Mouse (Mus musculus): Measurements from ENCODE around the gene S1pr4. TPM values are rescaled to one million over a fixed set of nuclear protein-coding genes. Genes with fewer than 3 reads are reported as not detected.

S1pr4 gene
- total RNA-seq (2022) = 1 to 10 TPM in 2 of 4 experiments, under 1 TPM in 2; 0.88 to 1.4 (median 1.0) TPM

DNA sequence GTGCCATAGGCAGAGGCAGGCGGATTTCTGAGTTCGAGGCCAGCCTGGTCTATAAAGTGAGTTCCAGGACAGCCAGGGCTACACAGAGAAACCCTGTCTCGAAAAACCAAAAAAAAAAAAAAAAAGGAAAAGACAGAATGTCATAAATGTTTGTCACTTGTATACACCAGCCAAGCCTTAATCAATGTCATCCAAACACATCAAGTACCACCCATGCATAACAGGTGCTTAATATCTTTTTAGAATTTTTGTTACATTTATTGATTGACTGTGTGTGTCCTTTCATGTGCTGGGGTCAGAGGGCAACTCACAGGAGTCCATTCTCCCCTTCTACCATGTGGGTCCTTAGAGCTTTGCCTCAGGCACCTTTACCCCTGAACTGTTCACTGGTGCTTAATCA, at the start of gene S1pr4:
Gene S1pr4 (minus strand): TSS at position 101 of the 400 bp plus-strand sequence.
- no peak for DNase-seq (ENCODE audit: low spot score)

DNA sequence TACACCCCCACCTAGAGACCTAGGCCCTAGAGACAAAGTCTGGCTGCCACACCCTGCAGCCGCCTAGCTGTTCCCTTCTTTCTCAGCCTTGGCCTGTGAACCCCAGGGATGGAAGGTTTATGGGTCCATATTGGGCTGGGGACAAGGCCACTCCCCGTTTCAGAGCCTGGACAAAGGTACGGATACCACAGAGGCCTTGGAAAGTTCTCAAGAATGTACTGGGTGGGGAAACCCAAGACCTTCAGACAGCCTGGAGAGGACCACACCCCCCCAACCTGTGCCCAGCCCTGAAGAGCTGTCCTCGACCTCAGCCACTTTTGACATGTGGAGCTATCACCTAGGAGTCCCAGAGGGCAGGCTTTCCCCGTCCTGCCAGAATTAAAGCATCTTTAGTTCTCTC, 49.0 kb upstream of the S1pr4 start:
- no peak for DNase-seq (ENCODE audit: low spot score)

GRCm38 (mm10) chr10:81546788-81547571, 47.0 kb upstream of the S1pr4 start:
- DNase-seq (ENCODE audit: low spot score) = no peak

DNA sequence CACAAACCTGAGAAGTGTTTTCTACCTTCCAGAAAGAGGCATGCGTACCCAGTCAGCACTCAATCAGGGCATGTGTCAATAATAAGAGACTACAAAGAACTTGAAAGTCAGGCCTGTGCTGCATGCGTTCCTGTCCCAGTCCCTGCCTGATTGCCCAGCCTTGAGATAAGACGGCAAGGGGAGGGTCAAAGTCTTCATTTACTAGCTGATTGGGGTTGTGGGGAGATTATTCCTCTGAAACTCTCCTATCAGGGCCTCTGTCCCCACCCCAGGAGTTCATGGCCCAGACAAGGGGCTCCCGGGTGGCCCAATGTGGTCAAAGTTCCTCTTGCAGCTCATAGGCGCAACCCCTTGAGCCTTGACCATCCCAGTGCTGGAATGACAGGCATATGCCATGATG, 46.4 kb upstream of the S1pr4 start:
- DNase-seq (ENCODE audit: low spot score) = no peak

- peak; percentile 99 for DNase-seq (ENCODE audit: low spot score)
Observed at GRCm38 (mm10) chr10:81545161-81545747, 45.3 kb upstream of the S1pr4 start, which contains the start of gene Gna11. Gene Gna11 (minus strand): TSS chr10:81545190.

GRCm38 (mm10) chr10:81544296-81545160, 44.6 kb upstream of the S1pr4 start:
- DNase-seq (ENCODE audit: low spot score) = peak; percentile 48

GRCm38 (mm10) chr10:81543633-81544032, 43.7 kb upstream of the S1pr4 start:
- no peak for DNase-seq (ENCODE audit: low spot score)

DNA sequence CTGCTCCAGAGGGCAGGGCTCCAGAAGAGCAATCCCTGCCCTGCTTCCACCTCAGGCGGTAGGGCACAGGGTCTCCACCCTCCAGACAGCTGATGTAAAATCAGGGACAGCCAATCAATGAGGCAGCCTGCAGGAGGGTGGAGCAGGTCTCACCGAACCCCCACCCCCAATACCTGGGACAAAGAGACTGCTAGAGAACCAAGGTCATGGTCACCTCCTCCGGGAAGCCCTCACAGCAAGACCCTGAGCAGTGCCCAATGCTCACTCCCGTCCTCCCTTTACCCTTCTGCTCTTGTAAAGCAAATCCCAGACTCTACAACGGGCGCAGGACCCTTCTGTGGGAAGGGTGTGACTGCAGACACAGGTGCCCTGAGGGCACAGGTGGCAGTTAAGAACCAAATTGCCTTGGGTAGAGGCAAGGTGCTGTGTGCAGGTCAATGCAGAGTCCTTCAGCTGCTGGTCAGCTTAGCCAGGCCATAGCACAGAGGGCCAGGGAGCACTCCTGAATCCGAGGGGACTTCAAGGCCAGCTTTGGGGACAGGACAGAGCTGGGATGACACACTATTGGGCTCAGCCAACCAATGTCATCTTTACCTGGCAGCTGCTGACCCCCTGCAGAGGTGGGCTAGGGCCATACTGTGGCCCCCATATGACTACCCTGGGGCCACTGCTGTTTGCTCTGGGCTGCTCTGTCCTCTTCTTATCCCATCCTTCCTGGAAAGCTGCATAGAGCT, 43.0 kb upstream of the S1pr4 start:
- no peak for DNase-seq (ENCODE audit: low spot score)

GRCm38 (mm10) chr10:81541803-81542202, 41.9 kb upstream of the S1pr4 start:
- peak; percentile 85 for DNase-seq (ENCODE audit: low spot score)

GRCm38 (mm10) chr10:81541363-81541762, 41.4 kb upstream of the S1pr4 start:
- no peak for DNase-seq (ENCODE audit: low spot score)

DNA sequence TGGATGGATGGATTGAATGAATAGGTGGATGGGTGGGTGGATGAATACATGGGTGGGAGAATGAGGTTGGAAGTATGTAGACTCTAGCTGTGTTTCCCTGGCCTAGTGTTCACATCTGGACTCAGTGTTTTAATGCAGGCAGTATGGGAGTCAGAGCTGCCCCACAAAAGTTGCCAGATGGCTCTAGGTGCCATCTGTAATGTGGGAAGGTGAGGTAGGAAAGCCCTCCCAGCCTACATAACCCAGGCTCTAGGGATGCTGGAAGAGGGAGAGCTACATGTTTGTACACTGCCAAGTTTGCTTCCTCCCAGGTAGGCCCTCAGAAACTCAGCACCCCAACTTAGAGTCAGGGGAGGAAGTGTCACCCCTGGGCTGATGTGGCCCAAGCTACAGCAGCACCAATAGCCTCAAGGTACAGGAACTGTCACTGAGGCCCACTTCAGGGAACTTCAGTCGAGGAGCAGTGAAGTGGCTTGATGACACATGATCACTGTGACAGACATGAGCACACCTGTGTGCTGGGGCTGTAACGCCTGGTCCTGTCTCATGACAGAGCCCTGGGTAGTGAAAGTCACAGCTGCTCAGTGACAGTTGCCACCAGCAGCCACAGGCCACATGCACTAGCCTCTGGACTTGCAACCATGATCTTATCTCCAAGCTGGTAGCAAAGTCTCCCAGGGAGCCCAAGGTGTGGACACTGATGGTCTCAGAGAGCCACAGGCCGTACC, 38.6 kb upstream of the S1pr4 start:
- DNase-seq (ENCODE audit: low spot score) = no peak

- no peak for DNase-seq (ENCODE audit: low spot score)
Observed at GRCm38 (mm10) chr10:81537429-81537828, 37.5 kb upstream of the S1pr4 start.

DNA sequence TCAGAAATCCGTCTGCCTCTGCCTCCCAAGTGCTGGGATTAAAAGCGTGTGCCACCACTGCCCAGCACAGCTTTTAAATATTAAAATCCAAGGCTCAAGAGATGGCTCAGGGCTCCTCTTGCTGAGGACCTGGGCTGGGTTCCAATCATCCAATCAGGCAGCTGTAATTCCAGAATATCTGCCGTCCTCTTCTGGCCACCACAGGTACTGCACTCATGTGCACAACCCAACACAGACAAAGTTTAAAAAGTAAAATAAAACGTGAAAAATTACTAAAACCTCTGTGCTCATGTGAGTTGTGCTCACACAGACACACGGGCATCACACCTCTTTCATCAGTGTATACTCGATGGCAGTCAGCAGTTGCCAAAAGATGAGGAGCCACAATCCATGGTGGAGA, 36.8 kb upstream of the S1pr4 start:
- DNase-seq (ENCODE audit: low spot score) = no peak

- no peak for DNase-seq (ENCODE audit: low spot score)
Observed at GRCm38 (mm10) chr10:81534826-81535225, 34.9 kb upstream of the S1pr4 start.

- DNase-seq (ENCODE audit: low spot score) = peak; percentile 86
Observed at GRCm38 (mm10) chr10:81526779-81527178, 26.8 kb upstream of the S1pr4 start.

GRCm38 (mm10) chr10:81525017-81525694, 25.2 kb upstream of the S1pr4 start:
- no peak for DNase-seq (ENCODE audit: low spot score)

DNA sequence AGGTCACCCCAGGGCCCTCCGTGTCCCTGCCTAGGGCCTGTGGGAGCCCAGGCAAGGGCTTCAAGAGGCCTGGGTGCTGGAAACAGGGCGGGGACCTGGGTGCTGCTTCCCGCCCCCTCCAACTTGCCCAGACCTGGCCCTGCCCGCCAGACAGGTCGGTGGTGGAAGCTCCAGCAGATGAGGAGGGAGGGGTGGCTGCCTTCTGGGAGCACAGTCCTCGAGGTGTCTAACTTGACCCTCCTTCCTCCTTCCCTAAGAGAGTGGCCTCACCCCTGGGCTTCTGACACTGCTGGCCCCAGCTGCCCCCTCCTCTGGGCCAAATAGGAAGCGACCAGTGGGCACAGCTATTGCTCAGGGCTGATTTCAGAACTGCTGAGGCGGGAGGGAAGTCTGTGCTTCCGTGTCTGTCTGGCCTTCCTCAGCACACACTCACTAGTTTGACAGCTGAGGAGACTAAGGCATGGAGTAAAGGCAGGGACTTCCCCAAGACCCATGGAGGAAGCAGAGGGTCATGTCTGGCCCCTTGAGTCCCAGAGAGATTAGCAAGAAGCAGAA, 24.2 kb upstream of the S1pr4 start, which contains the start of gene Gna15:
Gene Gna15 (minus strand): TSS at position 175 of the 555 bp plus-strand sequence.
- DNase-seq (ENCODE audit: low spot score) = no peak

- no peak for DNase-seq (ENCODE audit: low spot score)
Observed at GRCm38 (mm10) chr10:81523570-81523969, 23.6 kb upstream of the S1pr4 start.

GRCm38 (mm10) chr10:81523142-81523541, 23.2 kb upstream of the S1pr4 start:
- DNase-seq (ENCODE audit: low spot score) = no peak

DNA sequence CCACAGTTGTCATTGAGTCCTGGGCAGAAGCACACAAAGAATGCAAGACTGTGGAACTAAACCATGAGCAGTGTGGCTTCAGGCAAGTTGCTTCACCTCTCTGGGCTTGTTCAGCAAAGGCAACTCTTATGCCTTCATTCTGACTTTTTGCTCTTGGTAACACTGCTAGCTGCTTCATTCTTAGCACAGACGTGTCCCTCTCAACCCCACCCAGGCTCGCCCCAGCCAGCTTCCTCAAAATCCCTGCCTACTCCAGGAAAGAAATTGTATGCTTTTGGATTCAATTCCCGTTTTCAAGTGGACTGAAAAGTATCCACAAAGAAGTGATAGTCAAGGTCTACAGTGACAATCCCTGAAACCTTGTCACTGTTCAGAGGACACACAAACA, 20.0 kb upstream of the S1pr4 start:
- no peak for DNase-seq (ENCODE audit: low spot score)
